Mouse (Mus musculus) ES-E14 (cell line): ENCODE results near the gene Rab5b. TPM values are rescaled to one million over a fixed set of nuclear protein-coding genes. Genes with fewer than 3 reads are reported as not detected.

Experiments used
- DNase-seq: peaks from one replicate; pipeline ENCODE4 v3.0.0-alpha.2; 2013; ENCODE audit warnings: low read depth, low spot score
- H3K27ac ChIP-seq: 2 replicates; pipeline ENCODE4 v1.5.1; 2012; ENCODE audit warnings: low read depth, mild to moderate bottlenecking, low read length, moderate library complexity, mixed read lengths; ENCODE audit not compliant: poor library complexity, insufficient read depth, severe bottlenecking
- H3K36me3 ChIP-seq: 2 replicates; pipeline ENCODE4 v1.6.1; 2012; ENCODE audit warnings: mild to moderate bottlenecking, low read length, moderate library complexity, mixed read lengths; ENCODE audit not compliant: control insufficient read depth, poor library complexity, insufficient read depth, severe bottlenecking
- H3K4me1 ChIP-seq, 2 experiments: fragments of 150-350 bp in 1 of 2; sonication (generic) in 1 of 2; 2 replicates each; pipeline ENCODE4 v1.6.1; 2012; ENCODE audit warnings: low read length in 2 of 2, mild to moderate bottlenecking in 1 of 2, mixed read lengths in 1 of 2; ENCODE audit not compliant: control insufficient read depth in 2 of 2, insufficient read depth in 2 of 2, poor library complexity in 1 of 2
- H3K4me3 ChIP-seq, 2 experiments: fragments of 150-350 bp in 1 of 2; sonication (generic) in 1 of 2; 2 replicates each; pipeline ENCODE4 v1.5.1; 2012; ENCODE audit warnings: low read length in 2 of 2, low read depth in 1 of 2, mild to moderate bottlenecking in 1 of 2, mixed read lengths in 1 of 2; ENCODE audit not compliant: insufficient read depth in 1 of 2, poor library complexity in 1 of 2, severe bottlenecking in 1 of 2
- H3K9ac ChIP-seq: 2 replicates; pipeline ENCODE4 v1.6.1; 2012; ENCODE audit warnings: low read depth, mild to moderate bottlenecking, low read length, mixed read lengths; ENCODE audit not compliant: poor library complexity, insufficient read depth, severe bottlenecking
- H3K9me3 ChIP-seq: fragments of 150-350 bp; sonication (generic); 2 replicates; pipeline ENCODE4 v1.6.1; 2012; ENCODE audit warnings: low read depth, mild to moderate bottlenecking, low read length; ENCODE audit not compliant: control insufficient read depth, insufficient read depth
- CHD2 ChIP-seq: IDR thresholded peaks from 2 replicates; pipeline ENCODE4 v1.6.1; 2014; ENCODE audit warnings: mild to moderate bottlenecking, low read depth, low read length, inconsistent platforms
- HCFC1 ChIP-seq: IDR thresholded peaks from 2 replicates; pipeline ENCODE4 v1.6.1; 2012; ENCODE audit warnings: low read length, inconsistent platforms, borderline replicate concordance; ENCODE audit not compliant: insufficient read depth
- MAFK ChIP-seq: IDR thresholded peaks from 2 replicates; pipeline ENCODE4 v1.6.1; 2014; ENCODE audit warnings: mild to moderate bottlenecking, low read depth, low read length, inconsistent platforms; ENCODE audit not compliant: insufficient read depth
- ZC3H11A ChIP-seq: IDR thresholded peaks from 2 replicates; pipeline ENCODE4 v1.6.1; 2012; ENCODE audit warnings: low read depth, mild to moderate bottlenecking, inconsistent platforms, low read length, borderline replicate concordance
- ZNF384 ChIP-seq: IDR thresholded peaks from 2 replicates; pipeline ENCODE4 v1.6.1; 2012; ENCODE audit warnings: low read depth, low read length, inconsistent platforms
- in situ Hi-C, 2 experiments: fragments of 600-800 bp; cut with MboI; formaldehyde crosslinking; loops; one replicate each; pipeline ENCODE4 v1.15.1; 2025; ENCODE audit warnings: low sequenced_read_pairs in 2 of 2, inconsistent platforms in 1 of 2; ENCODE audit not compliant: unreplicated experiment in 2 of 2
- total RNA-seq: library from RNA; depleted of rRNA; stranded (reverse); fragments of 300-350 nt; gene quantifications from 2 replicates; pipeline ENCODE4 v1.2.3, GENCODE M21; 2012; rRNA removed

Rab5b gene
- 23.2 and 32.8 TPM in 2 replicates for total RNA-seq

- Histone ChIP-seq H3K27ac (peak within 1 kb of the TSS; percentile 58), H3K9me3 (no peaks in the 10 kb centered on the region), H3K4me1 (peaks cover 2 to 5% of the 10 kb centered on the region in 2 experiments; a peak in 2 of 4 replicates), H3K9ac (peak within 1 kb of the TSS; percentile 79), H3K4me3 (peak within 1 kb of the TSS; percentile 75 to 83), H3K36me3 (peaks cover 22% of the 10 kb centered on the region)
- TF ChIP-seq CHD2 (peak; percentile 100), ZNF384 (no peak)
- in situ Hi-C loops = no loop called here
- DNase-seq = peak; percentile 100
Measured at GRCm38 (mm10) chr10:128695992-128696807, at the start of gene Rab5b. TSS of gene Rab5b (minus strand) at chr10:128696264.

GRCm38 (mm10) chr10:128744680-128745601 is 48.9 kb upstream of the Rab5b start, which contains the start of gene Dgka:
TSS of gene Dgka (minus strand) at chr10:128744855.
- Histone ChIP-seq H3K9me3 (no peaks in the 10 kb centered on the region), H3K36me3 (no peaks in the 10 kb centered on the region), H3K4me3 (peak within 1 kb of the TSS; percentile 82 to 89), H3K9ac (peak within 1 kb of the TSS; percentile 80), H3K27ac (peak within 1 kb of the TSS; percentile 23; the same call in 1 of the 2 replicates), H3K4me1 (peaks cover 12 to 17% of the 10 kb centered on the region in 2 experiments)
- TF ChIP-seq MAFK (no peak), HCFC1 (no peak), CHD2 (no peak), ZC3H11A (no peak), ZNF384 (peak; percentile 93)
- DNase-seq = no peak
- in situ Hi-C loops = no loop called here

- in situ Hi-C loops = no loop called here
- peaks cover 12 to 17% of the 10 kb centered on the region in 2 experiments for H3K4me1 ChIP-seq
- H3K27ac ChIP-seq = no peak overlapping the region
- peak overlapping the region; percentile 80 for H3K9ac ChIP-seq
- H3K9me3 ChIP-seq = no peaks in the 10 kb centered on the region
- TF ChIP-seq ZC3H11A = no peak
- no peak for TF ChIP-seq CHD2
- no peak for TF ChIP-seq ZNF384
- TF ChIP-seq HCFC1 = no peak
- TF ChIP-seq MAFK = no peak
- DNase-seq = no peak
- H3K36me3 ChIP-seq = no peaks in the 10 kb centered on the region
- H3K4me3 ChIP-seq = peak overlapping the region; percentile 82 to 89
Measured at GRCm38 (mm10) chr10:128744211-128744610, 48.1 kb upstream of the Rab5b start.

- Histone ChIP-seq H3K4me1 (peaks cover 14 to 17% of the 10 kb centered on the region in 2 experiments), H3K27ac (0 out of 2 replicates have a peak overlapping the region, but pooled peaks have one; percentile 23), H3K9ac (peak overlapping the region; percentile 80), H3K36me3 (no peaks in the 10 kb centered on the region), H3K4me3 (peak overlapping the region; percentile 82 to 89), H3K9me3 (no peaks in the 10 kb centered on the region)
- in situ Hi-C loops = no loop called here
- TF ChIP-seq HCFC1 (no peak), ZC3H11A (no peak), MAFK (no peak), ZNF384 (no peak), CHD2 (no peak)
- no peak for DNase-seq
Measured at GRCm38 (mm10) chr10:128743791-128744191, 47.7 kb upstream of the Rab5b start.
